ENCODE assay signal across 12 mouse cellular contexts in genomic region chr4:154980110-154980509, GRCm38 (mm10). TPM values are rescaled to one million over a fixed set of nuclear protein-coding genes. Genes with fewer than 3 reads are reported as not detected.
A peak's percentile ranks its signal among the peaks of the same experiment; 100 is the strongest.
DNase-seq lines count a peak whose midpoint lies in the region; TF ChIP-seq lines count a peak whose summit lies in the region.
"Had no signal": no experiment of that assay in that cellular context is flagged by ENCODE, and none has a peak within 500 bp of the region (broad histone marks: within the 10 kb centered on the region; RNA-seq: fewer than 3 reads in every experiment).

No protein-coding gene starts in this region.

- no peaks in the 10 kb centered on the region for H3K27me3 ChIP-seq in splenic B cell, adult 2 months (ENCODE audit: control insufficient read depth, insufficient read depth, low read length, poor library complexity, severe bottlenecking)

- H3K36me3 ChIP-seq in splenic B cell, adult 2 months (ENCODE audit: control insufficient read depth, insufficient read depth, low read length, poor library complexity, severe bottlenecking) = peaks cover 7% of the 10 kb centered on the region

- no peak overlapping the region for H3K27ac ChIP-seq in left cerebral cortex, adult 2 months
- H3K27ac ChIP-seq: forebrain, embryonic 12.5 days had no signal

- intact Hi-C loops in left cerebral cortex, adult 2 months (cut with DNase I) = loop anchor here (2.0 kb wide), 1 partner anchor 75 kb away; no protein-coding TSS in a partner anchor

- H3K4me3 ChIP-seq in left cerebral cortex, adult 2 months = no peak overlapping the region
- H3K4me3 ChIP-seq: forebrain, embryonic 12.5 days had no signal

- peak; percentile 52 for TF ChIP-seq CTCF in left cerebral cortex, adult 2 months (IDR thresholded peaks at IDR 0.05)

- no peak for DNase-seq in left cerebral cortex, adult 2 months (ENCODE audit: extremely low spot score in 1 of 2, low spot score in 2 of 2)
- DNase-seq in left cerebral cortex, adult 9 months (ENCODE audit: low spot score in 2 of 2) = no peak
- peak; percentile 30 for DNase-seq in thymus, postnatal 14 days
- DNase-seq in thymus, postnatal 36 days = no peak
- peak; percentile 16 for DNase-seq in T-cell, adult 2 months (ENCODE audit: low spot score)
- peak; percentile 26 for DNase-seq in splenic B cell, adult 2 months (ENCODE audit: low read depth, low spot score)
- DNase-seq in Muller cell, postnatal 12 days (ENCODE audit: inconsistent ontology term) = no peak
- DNase-seq in adrenal gland, postnatal 4 days (ENCODE audit: low spot score in 2 of 2) = no peak
- DNase-seq: gastrocnemius, postnatal 36 days; kidney, postnatal 14 days; lung, adult 18-20 months had no signal

RNA-seq across cellular contexts. Expression of gene Pank4, which starts 16.2 kb away (rescaled TPM):
- total RNA-seq in left cerebral cortex, adult 2 months (2021) = 10 to 100 TPM; 45.1 to 45.5 TPM
- total RNA-seq in adrenal gland, postnatal 4 days (2021) = 10 to 100 TPM; 32.4 to 39.2 TPM

RNA-seq across cellular contexts. Expression of gene Hes5, which starts 19.4 kb away (rescaled TPM):
- total RNA-seq in left cerebral cortex, adult 2 months (2021) = 10 to 100 TPM; 22.3 to 25.3 TPM
- total RNA-seq in adrenal gland, postnatal 4 days (2021) = 1 to 10 TPM in 1 of 2 experiments, under 1 TPM in 1; 0.96 to 2.2 TPM
- total RNA-seq: gastrocnemius, postnatal 36 days had no signal

RNA-seq across cellular contexts. Expression of gene Tnfrsf14, which starts 51.7 kb away (rescaled TPM):
- total RNA-seq in left cerebral cortex, adult 2 months (2021) = 1 to 10 TPM; 1.3 to 1.5 TPM
- 10 to 100 TPM; 10.6 to 13.2 TPM for total RNA-seq in adrenal gland, postnatal 4 days (2021)

Comparison
In these comparisons a context has a peak if more than half of its experiments do, and no peak if none do; other contexts are left out.
1. DNase-seq: peak in thymus, postnatal 14 days (single experiment), T-cell, adult 2 months (single experiment) and splenic B cell, adult 2 months (single experiment); none in left cerebral cortex, adult 2 months (0 of 2), left cerebral cortex, adult 9 months (0 of 2), thymus, postnatal 36 days (0 of 2), Muller cell, postnatal 12 days (single experiment) and adrenal gland, postnatal 4 days (0 of 2).
2. RNA of gene Hes5, which starts 19.4 kb away (total RNA-seq): 22.3 to 25.3 TPM in left cerebral cortex, adult 2 months; 0.96 to 2.2 TPM in adrenal gland, postnatal 4 days; every median in the first group is over 4 times any median in the second.
3. RNA of gene Tnfrsf14, which starts 51.7 kb away (total RNA-seq): 10.6 to 13.2 TPM in adrenal gland, postnatal 4 days; 1.3 to 1.5 TPM in left cerebral cortex, adult 2 months; every median in the first group is over 4 times any median in the second.